Mouse (Mus musculus) hindbrain, embryonic 14.5 days (tissue): ENCODE measurements around the gene Cacng8. TPM values are rescaled to one million over a fixed set of nuclear protein-coding genes. Genes with fewer than 3 reads are reported as not detected.

Experiments
- ATAC-seq: fragments of 200-750 bp; cut with Nextera tagmentation; 2 replicates; pipeline ENCODE4 v1.8.0; 2017; ENCODE audit warnings: moderate number of reproducible peaks, mild to moderate bottlenecking, moderate TSS enrichment, moderate library complexity; ENCODE audit not compliant: low FRiP score
- DNase-seq: peaks from one replicate; pipeline ENCODE4 v3.0.0-alpha.2; 2015; ENCODE audit warnings: low spot score
- H3K27ac ChIP-seq: fragments of 300-500 bp; sonication (generic); 2 replicates; pipeline ENCODE4 v1.5.1; 2014; ENCODE audit warnings: mild to moderate bottlenecking, moderate library complexity
- H3K27me3 ChIP-seq: fragments of 300-500 bp; sonication (generic); 2 replicates; pipeline ENCODE4 v1.6.1; 2014; ENCODE audit warnings: mild to moderate bottlenecking, low read length, mixed read lengths; ENCODE audit not compliant: control insufficient read depth, insufficient read depth
- H3K36me3 ChIP-seq: fragments of 300-500 bp; sonication (generic); replicated peaks from 2 replicates; pipeline ENCODE4 v1.6.1; 2014; ENCODE audit not compliant: control insufficient read depth, insufficient read depth
- H3K4me1 ChIP-seq: fragments of 300-500 bp; sonication (generic); replicated peaks from 2 replicates; pipeline ENCODE4 v1.6.1; 2014; ENCODE audit warnings: antibody characterized with exemption, low read length, mixed read lengths; ENCODE audit not compliant: control insufficient read depth, insufficient read depth
- H3K4me2 ChIP-seq: fragments of 300-500 bp; sonication (generic); replicated peaks from 2 replicates; pipeline ENCODE4 v1.6.1; 2014; ENCODE audit warnings: mild to moderate bottlenecking, moderate library complexity
- H3K4me3 ChIP-seq: fragments of 300-500 bp; sonication (generic); replicated peaks from 2 replicates; pipeline ENCODE4 v1.5.1; 2014; ENCODE audit warnings: mild to moderate bottlenecking, low read length
- H3K9ac ChIP-seq: fragments of 300-500 bp; sonication (generic); 2 replicates; pipeline ENCODE4 v1.6.1; 2014
- H3K9me3 ChIP-seq: fragments of 300-500 bp; sonication (generic); 2 replicates; pipeline ENCODE4 v1.6.1; 2016; ENCODE audit warnings: low read length; ENCODE audit not compliant: control insufficient read depth
- WGBS: fragments of 180-500 bp; shearing (Covaris S2); extraction: QIAGEN DNeasy Blood & Tissue Kit; methylation state at CpG from one replicate; pipeline ENCODE4 v1.1.7; 2014; 5-methylcytosine and 5-hydroxymethylcytosine counted together
- polyA plus RNA-seq: library from polyadenylated mRNA; unstranded; fragments of >200 nt; fragmentation: Nextera tagmentation; extraction: Ambion mirVana; gene quantifications from 2 replicates; pipeline ENCODE4 v1.2.1, GENCODE M21; 2014

The Cacng8 gene
- polyA plus RNA-seq, 1 experiment from 2014 or later, result 11.5 TPM

DNA sequence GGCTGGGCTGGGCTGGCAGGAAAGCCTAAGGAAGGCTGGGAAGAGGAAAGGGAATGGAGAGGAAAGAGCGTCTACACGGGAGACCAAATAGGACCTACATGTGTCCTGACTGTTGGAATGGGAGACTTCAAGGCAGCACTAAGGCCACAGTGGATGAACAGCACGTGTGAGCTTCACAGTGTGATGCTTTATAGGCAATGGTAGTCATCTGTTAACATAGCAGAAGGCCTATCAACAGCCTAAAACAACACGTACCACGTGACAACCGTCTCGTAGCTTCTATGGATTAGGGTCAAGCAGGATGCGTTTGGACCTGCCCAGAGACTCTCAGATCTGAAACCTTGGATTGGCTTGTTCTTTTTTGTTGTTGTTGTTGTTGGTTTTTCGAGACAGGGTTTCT is 8.4 kb upstream of the Cacng8 start:
- no peak overlapping the region for H3K27ac ChIP-seq

DNA sequence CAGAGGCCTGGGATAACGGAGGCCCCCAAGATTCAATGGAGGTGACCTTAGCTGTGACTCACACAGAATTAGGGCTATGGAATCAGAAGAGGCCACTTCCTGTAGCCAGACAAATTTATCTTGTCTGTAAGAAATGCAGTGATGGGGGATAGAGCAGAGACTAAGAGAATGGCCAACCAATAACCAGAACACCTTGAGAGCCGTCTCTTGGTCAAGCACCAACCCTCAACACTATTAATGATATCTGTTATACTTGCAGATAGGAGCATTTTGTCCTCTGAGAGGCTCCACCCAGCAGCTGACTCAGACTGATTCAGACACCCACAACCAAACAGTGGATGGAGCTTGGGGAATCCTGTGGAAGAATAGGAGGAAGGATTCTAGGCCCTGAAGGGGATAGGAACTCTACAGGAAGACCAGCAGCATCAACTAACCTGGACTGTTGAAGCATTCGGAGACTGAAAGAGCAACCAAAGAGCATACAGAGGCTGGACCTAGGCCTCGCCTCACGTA is 5.6 kb upstream of the Cacng8 start:
- peaks cover 11% of the 10 kb centered on the region; the same call in 1 of the 2 replicates for H3K4me1 ChIP-seq
- no peaks in the 10 kb centered on the region for H3K36me3 ChIP-seq
- no peaks in the 10 kb centered on the region for H3K9me3 ChIP-seq
- no peak overlapping the region for H3K4me3 ChIP-seq
- 90% methylated on average over 5 of the region's 5 CpGs for WGBS
- H3K27me3 ChIP-seq, result no peaks in the 10 kb centered on the region
- H3K27ac ChIP-seq, result no peak overlapping the region
- DNase-seq (no peak), ATAC-seq (no peak)
- no peak overlapping the region for H3K9ac ChIP-seq
- no peak overlapping the region for H3K4me2 ChIP-seq

More for the DNA sequence above, 8.4 kb upstream of the Cacng8 start:
- ATAC-seq (no peak), DNase-seq (no peak)
- no peaks in the 10 kb centered on the region for H3K9me3 ChIP-seq
- no peaks in the 10 kb centered on the region for H3K36me3 ChIP-seq
- H3K9ac ChIP-seq, result no peak overlapping the region
- H3K27me3 ChIP-seq, result no peaks in the 10 kb centered on the region
- no peak overlapping the region for H3K4me3 ChIP-seq
- H3K4me1 ChIP-seq, result no peaks in the 10 kb centered on the region
- H3K4me2 ChIP-seq, result no peak overlapping the region
- WGBS, result 87% methylated on average over 9 of the region's 9 CpGs

DNA sequence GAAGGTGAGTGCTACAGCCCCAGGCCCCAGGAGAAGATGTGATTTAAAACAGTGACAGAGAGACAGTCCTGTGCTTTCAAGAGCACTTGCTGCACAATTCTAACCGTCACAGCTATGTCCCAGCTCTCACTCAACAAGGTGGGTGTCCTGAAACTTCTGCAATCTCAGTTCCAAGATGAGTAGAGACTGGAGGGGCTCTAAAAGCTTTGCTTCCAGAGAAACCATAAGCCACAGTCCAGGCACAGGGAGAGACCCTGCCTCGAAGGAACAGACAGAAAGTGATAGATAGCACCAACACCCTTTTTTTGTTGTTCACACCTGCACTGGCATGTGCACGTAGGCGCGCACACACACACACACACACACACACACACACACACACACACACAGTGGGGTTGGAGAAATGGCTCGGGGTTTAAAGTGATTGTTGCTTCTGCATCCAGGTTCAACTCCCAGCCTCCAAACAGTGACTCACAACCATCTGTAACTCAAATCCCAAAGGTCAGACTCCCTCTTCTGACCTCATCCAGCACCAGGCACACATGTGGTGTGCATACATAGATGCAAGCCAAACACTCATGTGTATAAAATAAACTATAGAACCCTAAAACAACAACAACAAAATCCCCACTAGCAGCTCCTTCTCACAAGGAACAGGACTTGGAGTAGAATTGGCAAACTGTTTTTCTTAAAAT is 4.3 kb upstream of the Cacng8 start:
- DNase-seq, result no peak
- H3K27ac ChIP-seq, result no peak overlapping the region
- ATAC-seq, result no peak
- whole genome bisulfite sequencing, result 85% methylated on average over 6 of the region's 6 CpGs
- no peak overlapping the region for H3K4me2 ChIP-seq
- H3K4me1 ChIP-seq, result peaks cover 11% of the 10 kb centered on the region; the same call in 1 of the 2 replicates
- H3K36me3 ChIP-seq, result no peaks in the 10 kb centered on the region
- no peaks in the 10 kb centered on the region for H3K9me3 ChIP-seq
- H3K27me3 ChIP-seq, result no peaks in the 10 kb centered on the region
- H3K9ac ChIP-seq, result no peak overlapping the region
- no peak overlapping the region for H3K4me3 ChIP-seq

DNA sequence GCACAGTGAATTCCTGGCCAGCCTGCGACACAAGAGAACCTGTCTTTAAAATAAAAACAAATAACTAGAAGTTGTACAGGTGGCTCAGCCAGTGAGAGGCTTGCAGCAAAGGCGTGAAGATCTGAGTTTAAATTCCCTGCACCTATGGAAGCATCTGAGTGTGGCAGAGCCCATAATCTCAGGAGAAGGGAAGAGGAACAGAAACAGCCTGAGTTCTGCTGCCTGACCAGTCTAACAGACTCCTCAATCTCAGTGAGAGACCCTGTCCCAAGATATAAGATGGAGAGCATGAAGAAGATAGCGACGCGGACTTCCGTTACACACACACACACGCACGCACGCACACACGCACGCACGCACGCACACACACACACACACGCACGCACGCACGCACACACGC is 2.7 kb upstream of the Cacng8 start:
- 82% methylated on average over 18 of the region's 18 CpGs for WGBS
- Histone ChIP-seq H3K4me2 (no peak overlapping the region; the same call in 1 of the 2 replicates), H3K36me3 (no peaks in the 10 kb centered on the region), H3K27ac (no peak overlapping the region), H3K27me3 (no peaks in the 10 kb centered on the region), H3K4me1 (peaks cover 27% of the 10 kb centered on the region), H3K9me3 (no peaks in the 10 kb centered on the region), H3K4me3 (no peak overlapping the region), H3K9ac (no peak overlapping the region)
- no peak for ATAC-seq
- DNase-seq, result no peak

DNA sequence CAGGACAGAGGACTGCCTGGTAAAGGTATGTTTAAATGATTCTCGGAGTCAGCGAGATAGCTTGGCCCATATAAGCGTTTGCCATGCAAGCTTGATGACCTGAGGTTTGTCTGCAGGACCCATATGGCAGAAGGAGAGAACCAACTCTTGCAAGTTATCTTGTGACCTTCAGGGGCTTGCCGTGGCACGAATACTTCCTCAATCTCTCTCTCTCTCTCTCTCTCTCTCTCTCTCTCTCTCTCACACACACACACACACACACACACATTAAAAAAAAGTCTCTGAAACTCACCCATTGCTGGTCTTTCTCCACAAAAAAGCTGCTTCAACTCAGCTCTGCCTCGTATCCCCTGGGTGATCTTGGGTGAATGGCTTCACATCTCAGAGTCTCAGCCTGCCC is 1.6 kb upstream of the Cacng8 start:
- Histone ChIP-seq H3K36me3 (no peaks in the 10 kb centered on the region), H3K4me3 (peak overlapping the region; percentile 42; the same call in 1 of the 2 replicates), H3K9me3 (no peaks in the 10 kb centered on the region), H3K27me3 (no peaks in the 10 kb centered on the region), H3K9ac (no peak overlapping the region), H3K4me2 (peak overlapping the region; percentile 68), H3K27ac (no peak overlapping the region), H3K4me1 (peaks cover 31% of the 10 kb centered on the region)
- ATAC-seq (no peak), DNase-seq (no peak)
- 70% methylated on average over 6 of the region's 6 CpGs for WGBS

DNA sequence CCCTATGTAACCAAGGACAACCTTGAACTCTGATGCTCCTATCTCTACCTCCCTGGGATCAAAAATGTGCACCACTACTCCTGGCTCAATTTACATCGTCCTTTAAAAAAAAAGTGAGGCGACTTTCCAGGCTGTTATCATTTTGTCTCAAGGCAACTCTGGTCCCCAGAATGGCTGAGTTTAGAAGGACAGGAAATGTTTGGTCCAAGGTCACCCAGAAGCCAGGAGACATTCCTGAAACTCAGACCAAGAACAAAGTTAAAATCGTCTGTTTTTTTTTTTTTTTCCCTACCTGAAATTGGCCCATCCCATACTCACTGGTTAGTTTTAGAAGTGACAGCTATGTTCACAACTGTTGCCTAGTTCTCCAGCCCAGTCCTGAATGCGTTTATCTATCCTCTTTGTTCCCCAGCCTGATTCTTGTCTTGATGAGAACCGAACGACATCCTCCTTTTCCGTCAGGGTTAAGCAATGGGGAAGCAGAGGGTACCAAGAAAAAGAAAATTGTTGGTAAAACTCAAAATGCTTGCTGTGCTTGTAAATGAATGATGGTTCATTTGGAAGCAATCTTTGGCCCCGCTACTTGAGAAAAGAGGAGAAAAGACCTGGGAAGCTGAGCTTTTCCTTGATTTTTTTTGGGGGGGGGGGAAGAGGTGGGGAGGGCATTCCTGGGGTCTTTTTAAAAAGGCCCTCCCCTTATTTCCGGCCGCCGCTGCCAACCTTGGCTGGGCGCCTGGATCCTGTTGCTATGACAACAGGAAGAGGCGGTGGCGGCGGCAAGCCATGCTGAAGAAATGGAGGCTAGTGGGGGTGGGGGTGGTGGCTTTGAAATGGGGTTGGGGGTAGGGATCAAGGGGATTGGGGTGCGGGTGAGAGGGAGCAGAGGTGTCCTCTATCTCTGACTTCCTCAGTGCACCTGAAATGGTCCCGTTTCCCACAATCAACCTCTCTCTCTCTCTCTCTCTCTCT is 755 bp upstream of the Cacng8 start:
- H3K9me3 ChIP-seq, result no peaks in the 10 kb centered on the region
- H3K9ac ChIP-seq, result peak overlapping the region; percentile 55
- H3K4me2 ChIP-seq, result peak overlapping the region; percentile 68
- DNase-seq (peak; percentile 82), ATAC-seq (peak; percentile 68)
- H3K36me3 ChIP-seq, result peaks cover 8% of the 10 kb centered on the region
- peak overlapping the region; percentile 42 for H3K4me3 ChIP-seq
- 0 out of 2 replicates have a peak overlapping the region, but pooled peaks have one; percentile 44 for H3K27ac ChIP-seq
- peaks cover 31% of the 10 kb centered on the region for H3K4me1 ChIP-seq
- H3K27me3 ChIP-seq, result no peaks in the 10 kb centered on the region
- WGBS, result 4% methylated on average over 16 of the region's 17 CpGs

DNA sequence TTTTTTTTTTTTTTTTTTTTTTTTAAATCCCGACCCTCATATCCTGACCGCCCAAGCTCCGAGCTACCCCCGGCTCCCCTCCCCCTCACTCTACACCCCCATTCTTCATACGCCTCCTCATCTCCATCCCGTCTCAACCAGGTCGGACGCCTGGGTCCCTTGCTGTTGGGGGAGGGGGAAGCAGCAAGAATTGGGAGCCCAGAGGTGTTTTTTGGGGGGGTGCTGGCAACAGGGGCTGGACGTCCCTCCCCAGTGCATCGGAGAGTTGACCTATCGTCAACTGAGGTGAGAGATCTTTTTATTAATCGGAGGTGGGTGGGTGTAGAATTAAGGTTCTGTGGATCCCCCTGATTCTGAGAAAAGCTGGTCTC is 583 bp downstream of the Cacng8 start:
- Histone ChIP-seq H3K4me3 (peak overlapping the region; percentile 42), H3K27me3 (no peaks in the 10 kb centered on the region), H3K4me2 (peak overlapping the region; percentile 68), H3K36me3 (peaks cover 19% of the 10 kb centered on the region), H3K4me1 (peaks cover 35% of the 10 kb centered on the region), H3K9ac (peak overlapping the region; percentile 55), H3K27ac (no peak overlapping the region), H3K9me3 (no peaks in the 10 kb centered on the region)
- ATAC-seq (peak; percentile 17; the same call in 1 of the 2 replicates), DNase-seq (no peak)
- 3% methylated on average over 12 of the region's 12 CpGs for WGBS

DNA sequence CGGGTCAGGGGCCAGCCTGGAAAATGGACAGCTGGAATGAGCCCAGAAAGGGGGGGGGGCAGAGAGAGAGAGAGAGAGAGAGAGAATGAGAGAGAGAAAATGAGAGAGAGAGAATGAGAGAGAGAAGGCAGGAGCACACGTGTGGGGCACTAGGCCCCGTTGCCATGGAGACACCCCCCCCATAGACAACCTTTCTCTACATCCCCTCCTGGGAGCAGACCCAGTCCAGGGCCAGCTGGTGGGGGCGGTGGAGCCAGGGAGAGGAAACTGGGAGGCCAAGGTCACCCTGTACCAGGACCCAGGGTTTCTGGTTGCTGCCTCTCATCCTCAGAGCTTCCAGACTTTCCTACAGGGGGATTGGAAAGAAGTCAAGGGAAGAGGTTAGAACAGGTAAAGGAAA is 1.3 kb downstream of the Cacng8 start:
- no peak overlapping the region for H3K27ac ChIP-seq
- H3K9me3 ChIP-seq, result no peaks in the 10 kb centered on the region
- peak overlapping the region; percentile 68 for H3K4me2 ChIP-seq
- 7% methylated on average over 4 of the region's 4 CpGs for WGBS
- peak overlapping the region; percentile 55 for H3K9ac ChIP-seq
- H3K4me1 ChIP-seq, result peaks cover 35% of the 10 kb centered on the region
- DNase-seq (no peak), ATAC-seq (0 out of 2 replicates have a peak, but pooled peaks have one; percentile 36)
- H3K4me3 ChIP-seq, result peak overlapping the region; percentile 42
- H3K36me3 ChIP-seq, result peaks cover 22% of the 10 kb centered on the region
- H3K27me3 ChIP-seq, result no peaks in the 10 kb centered on the region

DNA sequence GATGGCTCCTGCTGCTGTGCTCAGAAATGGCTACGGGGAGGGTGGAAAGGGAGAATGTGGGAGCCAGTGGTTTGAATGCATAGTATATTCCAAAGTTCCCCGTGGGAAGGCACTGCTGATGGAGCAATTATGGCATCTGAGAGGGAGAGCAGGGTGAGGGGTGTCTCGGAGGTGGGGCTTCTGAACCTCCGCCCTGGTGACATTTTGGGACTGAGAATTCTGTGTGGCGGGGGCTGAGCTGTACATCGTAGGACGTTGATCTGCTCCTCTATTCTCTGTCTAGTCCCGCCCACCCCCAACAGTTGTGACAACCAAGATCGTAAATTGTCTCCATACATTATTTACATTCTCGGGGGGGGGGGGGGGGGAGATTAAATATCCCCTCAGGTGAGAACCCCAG is 6.9 kb downstream of the Cacng8 start:
- Histone ChIP-seq H3K27me3 (no peaks in the 10 kb centered on the region), H3K27ac (no peak overlapping the region), H3K4me3 (0 out of 2 replicates have a peak overlapping the region, but pooled peaks have one; percentile 7), H3K4me2 (peak overlapping the region; percentile 30), H3K9ac (0 out of 2 replicates have a peak overlapping the region, but pooled peaks have one; percentile 11), H3K4me1 (peaks cover 23% of the 10 kb centered on the region), H3K9me3 (no peaks in the 10 kb centered on the region), H3K36me3 (peaks cover 22% of the 10 kb centered on the region)
- WGBS, result 44% methylated on average over 10 of the region's 10 CpGs
- DNase-seq, result no peak
- ATAC-seq, result 0 out of 2 replicates have a peak, but pooled peaks have one; percentile 39
